9 mouse cellular contexts compared by ENCODE assay signal in genomic region chr14:114948341-114949155, GRCm38 (mm10).
DNase-seq lines count a peak whose midpoint lies in the region; ATAC-seq and TF ChIP-seq lines count a peak whose summit lies in the region.
"Had no signal": no experiment of that assay in that cellular context is flagged by ENCODE, and none has a peak within 500 bp of the region (broad histone marks: within the 10 kb centered on the region; RNA-seq: fewer than 3 reads in every experiment).

No protein-coding gene starts in this region.

- peak; percentile 23; the same call in 1 of the 2 replicates for ATAC-seq in forebrain, embryonic 16.5 days
- no peak; the same call in 1 of the 2 replicates for ATAC-seq in intestine, embryonic 14.5 days (replicated peaks; ENCODE audit: low FRiP score, low TSS enrichment, low read depth)
- ATAC-seq in megakaryocyte, adult 5-6 weeks (ENCODE audit: poor library complexity, severe bottlenecking) = peak; percentile 77
- peak; percentile 47; the same call in 1 of the 2 replicates for ATAC-seq in stomach, embryonic 16.5 days (ENCODE audit: insufficient read depth, low FRiP score)

- 0 out of 2 replicates have a peak overlapping the region, but pooled peaks have one; percentile 1 for H3K9ac ChIP-seq in liver, adult 2 months (ENCODE audit: low read depth, low read length)
- H3K9ac ChIP-seq in forebrain, embryonic 16.5 days (replicated peaks; ENCODE audit: low read depth, low read length) = no peak overlapping the region
- H3K9ac ChIP-seq in intestine, embryonic 14.5 days (ENCODE audit: low read length) = no peak overlapping the region
- no peak overlapping the region for H3K9ac ChIP-seq in stomach, embryonic 16.5 days (ENCODE audit: low read length)
- H3K9ac ChIP-seq: neural tube, embryonic 12.5 days had no signal

- H3K4me1 ChIP-seq in liver, adult 2 months (ENCODE audit: control insufficient read depth, insufficient read depth, low read length) = no peaks in the 10 kb centered on the region
- H3K4me1 ChIP-seq in forebrain, embryonic 16.5 days (replicated peaks; ENCODE audit: control insufficient read depth, insufficient read depth, low read length) = 0 out of 2 replicates have a peak, but pooled peaks cover 2% of the 10 kb centered on the region
- H3K4me1 ChIP-seq in intestine, embryonic 14.5 days (replicated peaks; ENCODE audit: control insufficient read depth, insufficient read depth, low read length) = peaks cover 12% of the 10 kb centered on the region; the same call in 1 of the 2 replicates
- H3K4me1 ChIP-seq in stomach, embryonic 16.5 days (ENCODE audit: control insufficient read depth, insufficient read depth, low read length) = no peaks in the 10 kb centered on the region

- peak overlapping the region; percentile 39 for H3K4me2 ChIP-seq in forebrain, embryonic 16.5 days (ENCODE audit: low read length)
- peak overlapping the region; percentile 31 for H3K4me2 ChIP-seq in intestine, embryonic 14.5 days (ENCODE audit: low read length)
- peak overlapping the region; percentile 47 for H3K4me2 ChIP-seq in stomach, embryonic 16.5 days (ENCODE audit: low read depth, low read length)
- H3K4me2 ChIP-seq: neural tube, embryonic 12.5 days had no signal

- H3K27ac ChIP-seq in liver, adult 2 months (replicated peaks; ENCODE audit: insufficient read depth, low read depth, low read length) = peak overlapping the region; percentile 47; the same call in 1 of the 2 replicates
- peak overlapping the region; percentile 34; the same call in 1 of the 2 replicates for H3K27ac ChIP-seq in forebrain, embryonic 16.5 days (ENCODE audit: low read length)
- peak overlapping the region; percentile 60 for H3K27ac ChIP-seq in intestine, embryonic 14.5 days (ENCODE audit: low read depth)
- peak overlapping the region; percentile 48 for H3K27ac ChIP-seq in stomach, embryonic 16.5 days (ENCODE audit: low read length)
- H3K27ac ChIP-seq: neural tube, embryonic 12.5 days had no signal

- H3K36me3 ChIP-seq in liver, adult 2 months (ENCODE audit: control insufficient read depth, insufficient read depth, low read length) = no peaks in the 10 kb centered on the region
- H3K36me3 ChIP-seq in forebrain, embryonic 16.5 days (ENCODE audit: control insufficient read depth, insufficient read depth) = no peaks in the 10 kb centered on the region
- no peaks in the 10 kb centered on the region for H3K36me3 ChIP-seq in intestine, embryonic 14.5 days (ENCODE audit: control insufficient read depth, insufficient read depth, low read length)
- no peaks in the 10 kb centered on the region for H3K36me3 ChIP-seq in stomach, embryonic 16.5 days (ENCODE audit: control insufficient read depth, insufficient read depth, low read length)
- H3K36me3 ChIP-seq: neural tube, embryonic 12.5 days had no signal

- no peak for DNase-seq in liver, adult 2 months (ENCODE audit: extremely low read depth, low read depth, low spot score)
- no peak for DNase-seq in liver
- no peak for DNase-seq in intestine, embryonic 14.5 days (ENCODE audit: low spot score)
- DNase-seq in left cerebral cortex, adult 11 months (ENCODE audit: low spot score) = no peak
- no peak for DNase-seq in cerebellum, postnatal 4 days (ENCODE audit: low spot score in 2 of 2)

- H3K27me3 ChIP-seq in liver, adult 2 months (ENCODE audit: control insufficient read depth, insufficient read depth, low read length) = no peaks in the 10 kb centered on the region
- no peaks in the 10 kb centered on the region for H3K27me3 ChIP-seq in forebrain, embryonic 16.5 days (replicated peaks; ENCODE audit: control insufficient read depth, insufficient read depth, low read length)
- no peaks in the 10 kb centered on the region for H3K27me3 ChIP-seq in intestine, embryonic 14.5 days (replicated peaks; ENCODE audit: control insufficient read depth, insufficient read depth, low read length)
- H3K27me3 ChIP-seq in stomach, embryonic 16.5 days (ENCODE audit: control insufficient read depth, insufficient read depth, low read length) = no peaks in the 10 kb centered on the region
- H3K27me3 ChIP-seq: neural tube, embryonic 12.5 days had no signal

- WGBS in liver, adult 2 months = 62% methylated on average over 21 of the region's 21 CpGs
- whole genome bisulfite sequencing in forebrain, embryonic 16.5 days = 48% methylated on average over 21 of the region's 21 CpGs
- WGBS in intestine, embryonic 14.5 days = 49% methylated on average over 21 of the region's 21 CpGs
- 43% methylated on average over 21 of the region's 21 CpGs for WGBS in stomach, embryonic 16.5 days

- TF ChIP-seq CTCF in liver, adult 2 months (IDR thresholded peaks at IDR 0.05; ENCODE audit: low read depth, low read length) = no peak

- H3K4me3 ChIP-seq in liver, adult 2 months (ENCODE audit: insufficient read depth, low read depth, low read length) = peak overlapping the region; percentile 20
- peak overlapping the region; percentile 20 for H3K4me3 ChIP-seq in forebrain, embryonic 16.5 days (replicated peaks; ENCODE audit: low read length)
- H3K4me3 ChIP-seq in intestine, embryonic 14.5 days (ENCODE audit: low read depth, low read length) = no peak overlapping the region
- H3K4me3 ChIP-seq in stomach, embryonic 16.5 days (replicated peaks; ENCODE audit: low read length) = peak overlapping the region; percentile 20
- H3K4me3 ChIP-seq: neural tube, embryonic 12.5 days had no signal

- no peaks in the 10 kb centered on the region for H3K9me3 ChIP-seq in forebrain, embryonic 16.5 days (ENCODE audit: control insufficient read depth, low read length)
- no peaks in the 10 kb centered on the region for H3K9me3 ChIP-seq in intestine, embryonic 14.5 days (ENCODE audit: control insufficient read depth, low read length)
- no peaks in the 10 kb centered on the region for H3K9me3 ChIP-seq in stomach, embryonic 16.5 days (replicated peaks; ENCODE audit: control insufficient read depth, low read length)
- H3K9me3 ChIP-seq: neural tube, embryonic 12.5 days had no signal

- no peaks in the 10 kb centered on the region for H3K79me2 ChIP-seq in liver, adult 2 months (ENCODE audit: control insufficient read depth, insufficient read depth, low read length)

- TF ChIP-seq POLR2A in liver, adult 2 months (IDR thresholded peaks at IDR 0.05; ENCODE audit: extremely low read depth, insufficient read depth, low read length) = no peak
